In genomic region chr11:101447786-101448185, GRCm38 (mm10) we compare ENCODE assay signal across 8 mouse cellular contexts. TPM values are rescaled to one million over a fixed set of nuclear protein-coding genes. Genes with fewer than 3 reads are reported as not detected.
DNase-seq lines count a peak whose midpoint lies in the region; ATAC-seq and TF ChIP-seq lines count a peak whose summit lies in the region.

No protein-coding gene starts in this region.

- no peaks in the 10 kb centered on the region for H3K27me3 ChIP-seq in embryonic facial prominence, embryonic 13.5 days
- no peaks in the 10 kb centered on the region for H3K27me3 ChIP-seq in embryonic facial prominence, embryonic 10.5 days (replicated peaks; ENCODE audit: low read depth, poor library complexity, severe bottlenecking)
- no peaks in the 10 kb centered on the region for H3K27me3 ChIP-seq in kidney, embryonic 16.5 days (ENCODE audit: insufficient read depth, low read length)
- no peaks in the 10 kb centered on the region for H3K27me3 ChIP-seq in liver, postnatal 0 days (ENCODE audit: insufficient read depth, low read length)

- 85% methylated on average over 5 of the region's 5 CpGs for WGBS in embryonic facial prominence, embryonic 13.5 days
- 89% methylated on average over 5 of the region's 5 CpGs for WGBS in embryonic facial prominence, embryonic 10.5 days
- WGBS in kidney, embryonic 16.5 days, result 83% methylated on average over 5 of the region's 5 CpGs
- 84% methylated on average over 5 of the region's 5 CpGs for WGBS in liver, postnatal 0 days (ENCODE audit: insufficient replicate concordance)

- no peak for ATAC-seq in embryonic facial prominence, embryonic 13.5 days (ENCODE audit: insufficient number of reproducible peaks, insufficient read depth, low FRiP score, low TSS enrichment, low read depth)
- ATAC-seq in kidney, embryonic 16.5 days (ENCODE audit: low FRiP score, low TSS enrichment), result no peak
- ATAC-seq in liver, postnatal 0 days, result no peak

- DNase-seq in embryonic facial prominence, embryonic 10.5 days (ENCODE audit: low spot score), result no peak
- no peak for DNase-seq in kidney, adult 9 months
- DNase-seq in liver, postnatal 0 days, result no peak
- DNase-seq in spleen, postnatal 36 days (ENCODE audit: low spot score in 2 of 2), result no peak
- DNase-seq in right cerebral cortex, postnatal 25 days, result no peak

- no peaks in the 10 kb centered on the region for H3K9me3 ChIP-seq in embryonic facial prominence, embryonic 13.5 days
- H3K9me3 ChIP-seq in embryonic facial prominence, embryonic 10.5 days, result no peaks in the 10 kb centered on the region
- H3K9me3 ChIP-seq in kidney, embryonic 16.5 days (ENCODE audit: low read length), result no peaks in the 10 kb centered on the region
- no peaks in the 10 kb centered on the region for H3K9me3 ChIP-seq in liver, postnatal 0 days (ENCODE audit: low read length)

- peaks cover 26% of the 10 kb centered on the region for H3K4me1 ChIP-seq in embryonic facial prominence, embryonic 13.5 days
- H3K4me1 ChIP-seq in embryonic facial prominence, embryonic 10.5 days, result peaks cover 26% of the 10 kb centered on the region
- H3K4me1 ChIP-seq in kidney, embryonic 16.5 days (ENCODE audit: insufficient read depth, low read length), result peaks cover 23% of the 10 kb centered on the region
- H3K4me1 ChIP-seq in brown adipose tissue, adult 24 weeks (ENCODE audit: control insufficient read depth, insufficient read depth, insufficient read length, low read length), result peaks cover 16% of the 10 kb centered on the region
- H3K4me1 ChIP-seq in liver, postnatal 0 days (ENCODE audit: insufficient read depth), result peaks cover 39% of the 10 kb centered on the region

- H3K36me3 ChIP-seq in embryonic facial prominence, embryonic 13.5 days, result peaks cover 30% of the 10 kb centered on the region
- peaks cover 39% of the 10 kb centered on the region for H3K36me3 ChIP-seq in embryonic facial prominence, embryonic 10.5 days (replicated peaks)
- peaks cover 28% of the 10 kb centered on the region for H3K36me3 ChIP-seq in kidney, embryonic 16.5 days (ENCODE audit: insufficient read depth, low read length)
- H3K36me3 ChIP-seq in liver, postnatal 0 days (replicated peaks; ENCODE audit: insufficient read depth, low read length), result peaks cover 22% of the 10 kb centered on the region

- TF ChIP-seq EP300 in liver, postnatal 0 days (IDR thresholded peaks at IDR 0.05; ENCODE audit: low read depth), result no peak

- no peak for TF ChIP-seq CTCF in liver, postnatal 0 days (IDR thresholded peaks at IDR 0.05; ENCODE audit: low read depth)

- H3K27ac ChIP-seq in embryonic facial prominence, embryonic 13.5 days, result peak overlapping the region; percentile 72
- no peak overlapping the region for H3K27ac ChIP-seq in embryonic facial prominence, embryonic 10.5 days (replicated peaks)
- H3K27ac ChIP-seq in kidney, embryonic 16.5 days (ENCODE audit: low read length), result peak overlapping the region; percentile 80
- H3K27ac ChIP-seq in brown adipose tissue, adult 24 weeks (replicated peaks; ENCODE audit: low read depth, low read length), result 0 out of 2 replicates have a peak overlapping the region, but pooled peaks have one; percentile 26
- H3K27ac ChIP-seq in liver, postnatal 0 days (ENCODE audit: low read depth), result peak overlapping the region; percentile 94

- H3K4me3 ChIP-seq in embryonic facial prominence, embryonic 13.5 days, result peak overlapping the region; percentile 36; the same call in 1 of the 2 replicates
- no peak overlapping the region for H3K4me3 ChIP-seq in embryonic facial prominence, embryonic 10.5 days
- H3K4me3 ChIP-seq in kidney, embryonic 16.5 days (ENCODE audit: low read length), result peak overlapping the region; percentile 54
- H3K4me3 ChIP-seq in brown adipose tissue, adult 24 weeks (ENCODE audit: insufficient read depth, low read depth, low read length), result 0 out of 2 replicates have a peak overlapping the region, but pooled peaks have one; percentile 89
- H3K4me3 ChIP-seq in liver, postnatal 0 days (ENCODE audit: low read depth, low read length), result peak overlapping the region; percentile 84

- H3K9ac ChIP-seq in embryonic facial prominence, embryonic 13.5 days, result peak overlapping the region; percentile 59
- no peak overlapping the region; the same call in 1 of the 2 replicates for H3K9ac ChIP-seq in kidney, embryonic 16.5 days (replicated peaks; ENCODE audit: low read length)
- no peak overlapping the region for H3K9ac ChIP-seq in liver, postnatal 0 days (replicated peaks)

- peak overlapping the region; percentile 55 for H3K4me2 ChIP-seq in embryonic facial prominence, embryonic 13.5 days
- peak overlapping the region; percentile 55 for H3K4me2 ChIP-seq in kidney, embryonic 16.5 days (replicated peaks; ENCODE audit: low read depth, low read length)
- H3K4me2 ChIP-seq in liver, postnatal 0 days (ENCODE audit: low read depth, low read length), result peak overlapping the region; percentile 79

RNA-seq across cellular contexts. Expression of gene Ifi35, which starts 0.4 kb away (rescaled TPM):
- 9.1 and 10.9 TPM in 2 replicates for polyA plus RNA-seq in embryonic facial prominence, embryonic 13.5 days (2015; fragmentation: Nextera tagmentation; extraction: Ambion mirVana)
- 2.1 and 3.1 TPM in 2 replicates for polyA plus RNA-seq in embryonic facial prominence, embryonic 10.5 days (2016; fragmentation: Nextera tagmentation; extraction: Ambion mirVana)
- polyA plus RNA-seq in kidney, embryonic 16.5 days (2015; fragmentation: Nextera tagmentation; extraction: Ambion mirVana), result 17.9 and 18.6 TPM in 2 replicates
- polyA plus RNA-seq in brown adipose tissue, adult 24 weeks (2012; ENCODE audit: insufficient read depth, insufficient read length, missing spikeins), result 14.8 and 19.7 TPM in 2 replicates
- polyA plus RNA-seq in liver, postnatal 0 days (2015; fragmentation: Nextera tagmentation; extraction: Ambion mirVana), result 27.2 and 28.2 TPM in 2 replicates

RNA-seq across cellular contexts. Expression of gene Rpl27, which starts 5.7 kb away (rescaled TPM):
- 342 and 404 TPM in 2 replicates for polyA plus RNA-seq in embryonic facial prominence, embryonic 13.5 days (2015; fragmentation: Nextera tagmentation; extraction: Ambion mirVana)
- 469 and 481 TPM in 2 replicates for polyA plus RNA-seq in embryonic facial prominence, embryonic 10.5 days (2016; fragmentation: Nextera tagmentation; extraction: Ambion mirVana)
- polyA plus RNA-seq in kidney, embryonic 16.5 days (2015; fragmentation: Nextera tagmentation; extraction: Ambion mirVana), result 267 and 290 TPM in 2 replicates
- polyA plus RNA-seq in brown adipose tissue, adult 24 weeks (2012; ENCODE audit: insufficient read depth, insufficient read length, missing spikeins), result 376 and 386 TPM in 2 replicates
- 205 and 213 TPM in 2 replicates for polyA plus RNA-seq in liver, postnatal 0 days (2015; fragmentation: Nextera tagmentation; extraction: Ambion mirVana)

RNA-seq across cellular contexts. Expression of gene Rnd2, which starts 17.0 kb away (rescaled TPM):
- polyA plus RNA-seq in embryonic facial prominence, embryonic 13.5 days (2015; fragmentation: Nextera tagmentation; extraction: Ambion mirVana), result 14.0 and 16.8 TPM in 2 replicates
- 16.5 and 31.6 TPM in 2 replicates for polyA plus RNA-seq in embryonic facial prominence, embryonic 10.5 days (2016; fragmentation: Nextera tagmentation; extraction: Ambion mirVana)
- 10.9 and 11.3 TPM in 2 replicates for polyA plus RNA-seq in kidney, embryonic 16.5 days (2015; fragmentation: Nextera tagmentation; extraction: Ambion mirVana)
- polyA plus RNA-seq in brown adipose tissue, adult 24 weeks (2012; ENCODE audit: insufficient read depth, insufficient read length, missing spikeins), result 3.7 and 3.8 TPM in 2 replicates
- 1.9 and 2.0 TPM in 2 replicates for polyA plus RNA-seq in liver, postnatal 0 days (2015; fragmentation: Nextera tagmentation; extraction: Ambion mirVana)

RNA-seq across cellular contexts. Expression of gene Vat1, which starts 18.2 kb away (rescaled TPM):
- polyA plus RNA-seq in embryonic facial prominence, embryonic 13.5 days (2015; fragmentation: Nextera tagmentation; extraction: Ambion mirVana), result 34.2 and 37.5 TPM in 2 replicates
- polyA plus RNA-seq in embryonic facial prominence, embryonic 10.5 days (2016; fragmentation: Nextera tagmentation; extraction: Ambion mirVana), result 21.3 and 29.6 TPM in 2 replicates
- 36.5 and 39.3 TPM in 2 replicates for polyA plus RNA-seq in kidney, embryonic 16.5 days (2015; fragmentation: Nextera tagmentation; extraction: Ambion mirVana)
- polyA plus RNA-seq in brown adipose tissue, adult 24 weeks (2012; ENCODE audit: insufficient read depth, insufficient read length, missing spikeins), result 16.0 and 22.4 TPM in 2 replicates
- 8.3 and 8.4 TPM in 2 replicates for polyA plus RNA-seq in liver, postnatal 0 days (2015; fragmentation: Nextera tagmentation; extraction: Ambion mirVana)

RNA-seq across cellular contexts. Expression of gene Ptges3l, which starts 22.7 kb away (rescaled TPM):
- polyA plus RNA-seq in embryonic facial prominence, embryonic 13.5 days (2015; fragmentation: Nextera tagmentation; extraction: Ambion mirVana), result 5.5 and 8.1 TPM in 2 replicates
- polyA plus RNA-seq in embryonic facial prominence, embryonic 10.5 days (2016; fragmentation: Nextera tagmentation; extraction: Ambion mirVana), result 3.9 and 4.7 TPM in 2 replicates
- 10.1 and 10.9 TPM in 2 replicates for polyA plus RNA-seq in kidney, embryonic 16.5 days (2015; fragmentation: Nextera tagmentation; extraction: Ambion mirVana)
- polyA plus RNA-seq in brown adipose tissue, adult 24 weeks (2012; ENCODE audit: insufficient read depth, insufficient read length, missing spikeins), result 3.8 and 4.2 TPM in 2 replicates
- polyA plus RNA-seq in liver, postnatal 0 days (2015; fragmentation: Nextera tagmentation; extraction: Ambion mirVana), result 0.65 and 1.0 TPM in 2 replicates
